Mouse (Mus musculus): ENCODE results near the gene Ttll5.

GRCm38 (mm10) chr12:85792821-85793346 lies 31.6 kb upstream of the Ttll5 start:
- TF ChIP-seq CTCF (IDR thresholded peaks at IDR 0.05; ENCODE audit: borderline replicate concordance, insufficient read depth, low read depth, low read length), result no peak
- TF ChIP-seq POLR2A (IDR thresholded peaks at IDR 0.05; ENCODE audit: borderline replicate concordance, insufficient read depth, low read length), result no peak

Measured in cerebellum, adult 2 months (tissue).